Comparison of ENCODE assay signal across 21 mouse cellular contexts in genomic region chr14:60262316-60262715, GRCm38 (mm10). TPM values are rescaled to one million over a fixed set of nuclear protein-coding genes. Genes with fewer than 3 reads are reported as not detected.
A peak's percentile ranks its signal among the peaks of the same experiment; 100 is the strongest.
DNase-seq lines count a peak whose midpoint lies in the region; ATAC-seq lines count a peak whose summit lies in the region.
"Had no signal": no experiment of that assay in that cellular context is flagged by ENCODE, and none has a peak within 500 bp of the region (broad histone marks: within the 10 kb centered on the region; RNA-seq: fewer than 3 reads in every experiment).

No protein-coding gene starts in this region.

- H3K9ac ChIP-seq in heart, embryonic 13.5 days = peak overlapping the region; percentile 8; the same call in 1 of the 2 replicates
- no peak overlapping the region for H3K9ac ChIP-seq in heart, embryonic 11.5 days (ENCODE audit: low read depth, low read length)
- peak overlapping the region; percentile 23; the same call in 1 of the 2 replicates for H3K9ac ChIP-seq in stomach, embryonic 16.5 days (ENCODE audit: low read length)
- H3K9ac ChIP-seq: embryonic facial prominence, embryonic 13.5 days; heart, embryonic 15.5 days; hindbrain, embryonic 13.5 days had no signal

- 30% methylated on average over 7 of the region's 7 CpGs for WGBS in heart, embryonic 13.5 days
- 45% methylated on average over 7 of the region's 7 CpGs for WGBS in heart, embryonic 11.5 days (ENCODE audit: insufficient replicate concordance)
- WGBS in stomach, embryonic 16.5 days = 41% methylated on average over 7 of the region's 7 CpGs

- H3K9me3 ChIP-seq in heart, embryonic 13.5 days = no peaks in the 10 kb centered on the region
- no peaks in the 10 kb centered on the region for H3K9me3 ChIP-seq in heart, embryonic 11.5 days (replicated peaks; ENCODE audit: control insufficient read depth, low read length)
- no peaks in the 10 kb centered on the region for H3K9me3 ChIP-seq in stomach, embryonic 16.5 days (replicated peaks; ENCODE audit: control insufficient read depth, low read length)
- H3K9me3 ChIP-seq: embryonic facial prominence, embryonic 13.5 days; heart, embryonic 15.5 days; hindbrain, embryonic 13.5 days had no signal

- no peak overlapping the region for H3K4me3 ChIP-seq in heart, embryonic 13.5 days
- no peak overlapping the region for H3K4me3 ChIP-seq in heart, embryonic 11.5 days (ENCODE audit: low read depth, low read length)
- H3K4me3 ChIP-seq in stomach, embryonic 16.5 days (replicated peaks; ENCODE audit: low read length) = no peak overlapping the region
- H3K4me3 ChIP-seq: embryonic facial prominence, embryonic 13.5 days; gastrocnemius, adult 2 months; heart, embryonic 15.5 days; hindbrain, embryonic 13.5 days had no signal

- H3K27ac ChIP-seq in heart, embryonic 13.5 days (replicated peaks) = no peak overlapping the region
- no peak overlapping the region for H3K27ac ChIP-seq in heart, embryonic 11.5 days (ENCODE audit: low read depth, low read length)
- no peak overlapping the region for H3K27ac ChIP-seq in stomach, embryonic 16.5 days (ENCODE audit: low read length)
- H3K27ac ChIP-seq: embryonic facial prominence, embryonic 13.5 days; gastrocnemius, adult 2 months; heart, embryonic 15.5 days; hindbrain, embryonic 13.5 days; hindbrain, postnatal 0 days had no signal

- H3K27me3 ChIP-seq in heart, embryonic 13.5 days (replicated peaks) = no peaks in the 10 kb centered on the region
- no peaks in the 10 kb centered on the region for H3K27me3 ChIP-seq in heart, embryonic 11.5 days (ENCODE audit: control insufficient read depth, insufficient read depth, low read length)
- H3K27me3 ChIP-seq in stomach, embryonic 16.5 days (ENCODE audit: control insufficient read depth, insufficient read depth, low read length) = no peaks in the 10 kb centered on the region
- H3K27me3 ChIP-seq: CH12.LX; embryonic facial prominence, embryonic 13.5 days; heart, embryonic 15.5 days had no signal

- H3K4me1 ChIP-seq in heart, embryonic 13.5 days = peaks cover 19% of the 10 kb centered on the region
- H3K4me1 ChIP-seq in heart, embryonic 11.5 days (ENCODE audit: control insufficient read depth, insufficient read depth, low read length) = 0 out of 2 replicates have a peak, but pooled peaks cover 6% of the 10 kb centered on the region
- peaks cover 11% of the 10 kb centered on the region for H3K4me1 ChIP-seq in stomach, embryonic 16.5 days (ENCODE audit: control insufficient read depth, insufficient read depth, low read length)

- no peaks in the 10 kb centered on the region for H3K36me3 ChIP-seq in heart, embryonic 13.5 days
- no peaks in the 10 kb centered on the region for H3K36me3 ChIP-seq in heart, embryonic 11.5 days (ENCODE audit: control insufficient read depth, insufficient read depth, low read length)
- no peaks in the 10 kb centered on the region for H3K36me3 ChIP-seq in stomach, embryonic 16.5 days (ENCODE audit: control insufficient read depth, insufficient read depth, low read length)
- H3K36me3 ChIP-seq: embryonic facial prominence, embryonic 13.5 days; heart, embryonic 15.5 days; hindbrain, embryonic 13.5 days had no signal

- no peak overlapping the region for H3K4me2 ChIP-seq in heart, embryonic 13.5 days
- H3K4me2 ChIP-seq in heart, embryonic 11.5 days = no peak overlapping the region; the same call in 1 of the 2 replicates
- H3K4me2 ChIP-seq in stomach, embryonic 16.5 days (ENCODE audit: low read depth, low read length) = no peak overlapping the region
- H3K4me2 ChIP-seq: embryonic facial prominence, embryonic 13.5 days; heart, embryonic 15.5 days; hindbrain, embryonic 13.5 days had no signal

- peak; percentile 16 for DNase-seq in urinary bladder, postnatal 14 days (ENCODE audit: low spot score)
- no peak for DNase-seq in urinary bladder, postnatal 36 days (ENCODE audit: low spot score in 2 of 2)
- no peak for DNase-seq in ovary, postnatal 36 days (ENCODE audit: low spot score)
- DNase-seq: adrenal gland, postnatal 10 days; cerebellum, adult 11 months; cerebellum, adult 8-10 months; cerebellum, postnatal 14 days; gastrocnemius, adult 2 months; gastrocnemius, postnatal 25 days; heart, adult 11 months; heart, postnatal 14 days had no signal

- ATAC-seq in heart, embryonic 13.5 days (ENCODE audit: extremely low read depth, insufficient number of reproducible peaks, low FRiP score, low TSS enrichment) = no peak
- no peak for ATAC-seq in heart, embryonic 11.5 days (replicated peaks; ENCODE audit: insufficient number of reproducible peaks, low FRiP score, low TSS enrichment)
- ATAC-seq in stomach, embryonic 16.5 days (ENCODE audit: insufficient read depth, low FRiP score) = no peak
- ATAC-seq: forebrain, embryonic 14.5 days; hindbrain, postnatal 0 days had no signal

RNA-seq across cellular contexts. Expression of gene Mtmr6, which starts 2.7 kb away (rescaled TPM):
- polyA plus RNA-seq in heart, embryonic 13.5 days (2015; fragmentation: Nextera tagmentation; extraction: Ambion mirVana) = 24.0 and 24.3 TPM in 2 replicates
- polyA plus RNA-seq in heart, embryonic 11.5 days (2014; fragmentation: Nextera tagmentation; extraction: Ambion mirVana) = 27.7 and 33.7 TPM in 2 replicates
- polyA plus RNA-seq in stomach, embryonic 16.5 days (2015; fragmentation: Nextera tagmentation; extraction: Ambion mirVana) = 40.9 and 46.5 TPM in 2 replicates

RNA-seq across cellular contexts. Expression of gene Gm49336, which starts 11.0 kb away (rescaled TPM):
- polyA plus RNA-seq in heart, embryonic 13.5 days (2015; fragmentation: Nextera tagmentation; extraction: Ambion mirVana) = 30.6 and 33.7 TPM in 2 replicates
- 50.6 and 55.3 TPM in 2 replicates for polyA plus RNA-seq in heart, embryonic 11.5 days (2014; fragmentation: Nextera tagmentation; extraction: Ambion mirVana)
- polyA plus RNA-seq in stomach, embryonic 16.5 days (2015; fragmentation: Nextera tagmentation; extraction: Ambion mirVana) = 49.1 and 50.5 TPM in 2 replicates

RNA-seq across cellular contexts. Expression of gene Nupl1, which starts 11.1 kb away (rescaled TPM):
- not detected in 2 replicates for polyA plus RNA-seq in heart, embryonic 13.5 days (2015; fragmentation: Nextera tagmentation; extraction: Ambion mirVana)
- polyA plus RNA-seq in heart, embryonic 11.5 days (2014; fragmentation: Nextera tagmentation; extraction: Ambion mirVana) = 0.07 TPM in 1 of 2 replicates, not detected in the other
- polyA plus RNA-seq in stomach, embryonic 16.5 days (2015; fragmentation: Nextera tagmentation; extraction: Ambion mirVana) = 0.08 and 0.10 TPM in 2 replicates
- polyA plus RNA-seq: brain, embryonic 14.5 days; embryonic facial prominence, embryonic 13.5 days; forebrain, embryonic 14.5 days; heart, embryonic 15.5 days had no signal
